Mouse (Mus musculus) frontal cortex, postnatal 25 days (tissue): Measurements from ENCODE around the gene Hist1h4i.

Experiments used
- DNase-seq, 2 experiments: peaks; one replicate each; pipeline ENCODE4 v3.0.0; 2022; ENCODE audit warnings: low spot score in 2 of 2

Gene Hist1h4i

DNA sequence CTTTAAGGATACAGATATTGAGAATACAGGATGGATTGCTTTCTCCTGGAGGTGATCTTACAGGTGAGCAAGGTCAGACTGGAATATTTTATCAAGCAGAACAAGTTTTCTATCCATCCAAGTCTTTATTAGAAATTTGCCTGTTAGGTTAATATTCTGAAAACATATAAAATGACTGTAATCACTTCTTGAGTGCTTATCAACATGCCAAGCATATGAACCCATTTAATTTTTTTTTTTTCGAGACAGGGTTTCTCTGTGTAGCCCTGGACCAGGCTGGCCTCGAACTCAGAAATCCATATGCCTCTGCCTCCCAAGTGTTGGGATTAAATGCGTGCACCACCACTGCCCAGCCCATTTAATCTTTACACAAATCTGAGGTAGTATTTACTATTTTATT, 4.2 kb downstream of the Hist1h4i start:
- no peak for DNase-seq

GRCm38 (mm10) chr13:22036149-22036956, 4.8 kb downstream of the Hist1h4i start:
- no peak for DNase-seq

- DNase-seq, result peak; percentile 62 to 78
Measured at GRCm38 (mm10) chr13:22035267-22036148, 5.7 kb downstream of the Hist1h4i start, which contains the start of the genes Hist1h2ah and Hist1h2bk. Gene Hist1h2ah, minus strand, starts transcription at chr13:22035568. Gene Hist1h2bk, plus strand, starts transcription at chr13:22035870.

GRCm38 (mm10) chr13:22034443-22035266, 6.5 kb downstream of the Hist1h4i start:
- DNase-seq, result no peak

GRCm38 (mm10) chr13:22033741-22034442, 7.3 kb downstream of the Hist1h4i start:
- no peak for DNase-seq

DNA sequence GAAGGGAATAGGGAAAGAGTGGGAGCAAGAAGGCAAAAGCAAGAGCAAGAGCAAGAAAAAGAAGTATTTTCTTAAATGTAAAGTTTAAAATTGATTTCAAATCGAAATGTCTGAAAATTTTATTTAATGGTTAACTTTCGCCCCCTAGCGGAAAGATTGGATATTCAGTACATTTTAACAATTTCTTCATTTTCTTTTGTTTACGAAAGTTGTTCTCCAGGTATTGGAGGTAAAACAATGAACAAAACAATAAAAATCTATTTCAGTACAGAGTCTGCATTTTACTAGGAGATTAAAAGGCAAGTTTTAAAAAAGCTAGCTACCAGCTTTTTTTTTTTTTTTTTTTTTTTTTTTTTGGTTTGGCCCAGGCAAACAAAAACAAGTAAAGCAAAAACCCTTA, 10.7 kb downstream of the Hist1h4i start:
- no peak for DNase-seq

DNA sequence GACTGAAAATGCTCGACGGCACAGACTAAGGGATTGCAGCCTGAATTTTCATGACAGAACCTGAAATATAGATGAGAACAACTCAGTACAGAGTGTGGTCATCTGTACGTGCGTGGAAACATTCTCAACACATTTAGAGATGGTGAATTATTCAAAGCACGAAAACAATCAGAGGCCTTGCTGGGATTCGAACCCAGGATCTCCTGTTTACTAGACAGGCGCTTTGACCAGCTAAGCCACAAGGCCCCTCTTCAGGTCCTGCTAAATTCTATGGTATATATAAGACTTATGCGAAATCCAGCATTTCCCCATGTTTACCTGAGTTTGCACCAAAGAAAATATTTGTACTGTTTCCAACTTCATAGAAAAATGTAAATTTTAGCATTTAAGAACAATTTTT, 11.2 kb downstream of the Hist1h4i start:
- DNase-seq, result no peak

- peak; percentile 95 to 97 for DNase-seq
Measured at GRCm38 (mm10) chr13:22028673-22029460, 12.3 kb downstream of the Hist1h4i start.

GRCm38 (mm10) chr13:22026058-22027031, 14.8 kb downstream of the Hist1h4i start:
- peak; percentile 87 to 94 for DNase-seq

GRCm38 (mm10) chr13:22022241-22022640, 18.9 kb downstream of the Hist1h4i start:
- DNase-seq, result peak in 1 of 2 experiments; percentile 76

DNA sequence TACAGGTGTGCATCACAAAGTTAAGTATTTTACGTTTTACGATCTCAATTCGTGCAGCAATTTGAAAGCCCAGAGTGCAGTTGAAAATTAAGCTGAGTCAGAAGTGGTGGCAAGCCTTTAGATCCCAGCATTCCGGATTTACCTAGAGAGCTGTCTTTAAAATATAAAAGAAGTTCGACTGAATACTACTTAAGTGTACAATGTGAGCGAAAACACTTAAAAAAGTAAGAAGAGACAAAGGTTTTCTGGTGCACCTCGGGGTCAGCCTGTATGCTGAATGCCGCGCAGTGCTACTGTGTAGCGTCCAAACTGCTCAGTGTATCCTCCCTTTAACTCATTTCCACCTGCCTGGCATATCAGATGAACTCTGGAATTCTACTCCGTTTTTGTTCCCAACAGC, 19.6 kb downstream of the Hist1h4i start:
- no peak for DNase-seq

DNA sequence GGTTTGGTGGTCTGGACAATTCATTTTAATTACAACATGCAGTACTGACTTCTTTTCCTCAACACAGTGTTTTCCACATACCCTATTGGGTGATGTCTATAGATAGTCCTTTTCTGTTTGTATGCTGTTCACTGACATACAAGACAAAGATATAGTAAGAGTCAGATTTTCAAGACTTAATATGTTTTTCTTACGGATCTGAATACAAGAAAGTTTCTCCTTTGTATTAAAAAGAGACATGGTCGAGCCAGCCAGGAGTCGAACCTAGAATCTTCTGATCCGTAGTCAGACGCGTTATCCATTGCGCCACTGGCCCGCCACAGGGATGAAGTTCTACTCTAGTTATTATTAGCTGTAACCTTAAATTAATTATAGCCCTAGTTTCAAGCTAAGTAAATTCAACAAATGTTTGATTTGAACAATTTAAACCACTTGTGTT, 20.2 kb downstream of the Hist1h4i start:
- DNase-seq, result no peak

DNA sequence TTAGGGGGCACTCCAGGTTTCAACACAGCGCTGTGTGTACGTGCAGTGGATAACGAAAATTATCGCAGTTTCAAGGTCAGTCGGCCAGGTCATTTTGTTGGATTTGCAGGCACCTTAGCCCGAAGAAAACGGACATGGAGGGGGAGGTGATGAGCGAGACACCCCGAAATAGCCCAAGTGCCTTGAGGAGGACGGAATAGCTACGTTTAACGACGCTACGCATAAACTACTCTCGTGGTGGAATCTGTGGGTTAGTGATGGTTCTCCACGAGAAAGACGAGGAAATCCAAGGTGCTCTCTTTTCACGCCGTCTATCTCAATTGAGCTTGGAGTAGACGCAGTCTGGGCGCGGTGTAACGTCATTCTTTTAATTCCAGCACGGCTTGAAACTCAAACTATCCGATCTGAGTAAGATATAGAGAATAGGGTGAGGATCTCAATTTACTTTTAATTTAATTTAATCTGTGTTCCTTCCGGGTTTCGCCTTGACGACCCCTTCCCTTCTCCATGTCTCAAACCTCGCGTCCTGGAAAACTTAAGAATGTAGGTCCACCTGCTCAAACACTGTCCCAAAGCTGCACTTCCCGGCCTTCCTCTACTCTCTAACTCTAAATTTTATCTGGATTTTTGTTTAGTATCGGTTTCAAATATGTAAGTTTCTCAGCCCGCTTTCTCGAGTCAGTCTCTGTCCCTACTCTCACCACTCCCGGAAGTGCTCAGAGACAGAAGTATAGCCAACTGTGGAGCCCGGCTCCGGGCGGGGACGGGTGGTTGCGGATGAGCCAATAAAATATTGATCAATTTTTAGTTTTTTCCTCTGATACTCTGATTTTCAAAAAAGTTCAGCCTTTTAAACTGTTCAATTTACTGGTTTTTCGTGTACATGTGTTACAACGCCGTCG, 21.0 kb downstream of the Hist1h4i start:
- DNase-seq, result no peak

DNA sequence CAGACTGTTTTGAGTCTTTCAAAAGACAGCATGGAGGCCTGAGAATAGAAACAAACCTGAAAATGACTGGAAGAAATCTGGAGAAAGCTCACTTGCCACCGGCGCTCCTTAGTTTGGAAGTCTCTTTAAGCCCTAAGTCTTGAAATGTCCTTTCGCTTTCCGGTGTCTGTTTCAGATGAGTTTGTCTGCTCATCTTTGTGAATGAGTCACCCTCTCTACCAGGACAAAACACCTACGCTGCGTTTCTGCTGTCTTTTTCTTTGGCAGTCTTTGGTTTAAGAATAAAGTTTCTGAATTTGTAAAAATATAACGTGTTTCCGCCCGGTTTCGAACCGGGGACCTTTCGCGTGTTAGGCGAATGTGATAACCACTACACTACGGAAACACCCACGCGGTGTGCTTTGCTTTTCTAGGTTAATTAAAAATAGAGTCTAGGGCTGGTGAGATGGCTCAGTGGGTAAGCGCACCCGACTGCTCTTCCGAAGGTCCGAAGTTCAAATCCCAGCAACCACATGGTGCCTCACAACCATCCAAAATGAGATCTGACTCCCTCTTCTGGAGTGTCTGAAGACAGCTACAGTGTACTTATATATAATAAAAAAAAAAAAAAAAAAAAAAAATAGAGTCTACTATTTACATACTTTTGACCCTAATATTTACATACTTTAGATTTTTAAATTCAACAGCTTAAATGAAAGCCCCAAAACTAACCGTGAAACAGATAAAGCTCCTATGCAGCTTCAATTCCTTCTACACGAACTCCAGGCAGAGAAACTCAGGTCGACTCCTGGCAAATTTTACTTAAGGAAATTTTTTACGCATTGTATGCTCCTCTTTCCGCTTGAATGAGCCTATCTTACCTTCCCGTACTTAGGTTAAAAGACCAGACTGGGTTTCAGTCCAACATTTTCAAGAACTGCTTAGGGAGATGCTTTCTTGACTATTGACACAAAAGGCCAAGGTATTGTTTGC, 25.4 kb downstream of the Hist1h4i start:
- DNase-seq, result peak in 1 of 2 experiments; percentile 71

DNA sequence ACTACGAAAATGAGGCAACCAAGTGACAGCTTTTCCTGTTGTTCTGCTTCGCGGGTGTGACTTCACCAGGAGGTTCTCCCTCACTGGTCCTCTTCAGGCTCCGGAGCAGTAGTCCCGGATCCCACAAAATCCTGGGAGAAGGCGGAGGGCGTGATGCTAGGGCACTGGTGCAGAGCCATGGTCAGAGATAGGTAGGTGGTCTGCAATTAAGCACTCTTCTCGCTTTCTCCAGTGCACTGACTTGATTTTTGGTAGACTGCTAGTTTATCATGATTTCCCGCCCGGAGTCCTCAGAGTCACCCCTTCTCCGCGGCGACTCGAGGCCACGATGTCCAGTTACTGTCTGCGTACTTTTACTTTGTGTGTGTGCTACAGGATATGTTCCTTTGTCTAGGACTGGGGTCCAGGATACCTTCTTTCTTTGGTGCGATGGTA, 26.7 kb downstream of the Hist1h4i start:
- no peak for DNase-seq

DNA sequence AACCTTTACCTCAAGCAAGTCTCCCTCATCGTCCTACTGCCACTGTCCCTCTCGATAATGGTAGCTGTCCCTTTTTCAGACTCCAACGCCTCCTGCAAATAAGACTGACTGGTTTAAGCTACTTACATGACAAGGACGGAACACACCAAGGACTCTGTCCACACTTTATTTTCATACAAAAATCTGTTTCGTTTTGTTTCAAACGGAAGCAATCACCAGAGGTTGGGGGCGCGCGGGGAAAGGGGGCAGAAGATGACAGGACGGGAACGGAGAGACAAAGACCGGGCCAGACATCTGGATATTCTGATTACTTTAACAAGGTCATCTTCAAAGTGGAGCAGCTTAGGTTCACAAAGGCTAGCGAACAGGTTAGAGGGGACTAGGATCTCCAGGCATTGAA, 27.4 kb downstream of the Hist1h4i start:
- DNase-seq, result no peak

GRCm38 (mm10) chr13:22009642-22010041, 31.5 kb downstream of the Hist1h4i start, which contains the start of gene Prss16:
Gene Prss16, minus strand, starts transcription at chr13:22009742.
- no peak for DNase-seq
